Mouse (Mus musculus): ENCODE measurements around the gene Itgb2. TPM values are rescaled to one million over a fixed set of nuclear protein-coding genes. Genes with fewer than 3 reads are reported as not detected.

Gene Itgb2
- polyA plus RNA-seq, 1 experiment: 13.6 TPM

DNA sequence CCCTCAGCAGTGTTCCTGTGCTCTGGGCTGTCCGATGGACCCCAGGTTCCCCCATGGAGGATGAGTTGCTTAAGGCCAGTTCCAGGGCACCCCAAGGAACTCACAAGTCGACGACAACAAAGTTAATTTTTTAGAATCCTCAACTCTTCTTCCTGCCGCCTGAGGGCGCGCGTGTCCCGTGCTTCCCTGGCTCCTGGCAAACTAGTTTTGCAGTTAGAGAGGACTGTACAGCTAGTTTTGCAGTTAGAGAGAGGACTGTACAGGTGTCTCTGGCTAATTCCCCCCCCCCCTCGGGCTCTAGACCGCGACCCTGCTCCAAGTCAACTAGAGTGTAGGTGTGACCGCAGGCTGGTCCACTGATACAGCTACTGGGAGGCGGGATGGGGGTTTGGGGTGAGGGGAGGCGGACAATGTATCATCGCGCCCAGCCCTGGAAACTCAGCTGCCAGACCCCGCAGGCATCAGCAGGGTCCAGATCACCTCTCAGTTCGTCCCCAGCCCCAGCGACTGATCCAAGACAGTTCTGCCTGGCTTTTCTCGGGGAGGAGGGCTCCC is 12.9 kb upstream of the Itgb2 start:
- H3K36me3 ChIP-seq (ENCODE audit: control insufficient read depth, insufficient read depth, low read length): no peaks in the 10 kb centered on the region
- 19% methylated on average over 20 of the region's 20 CpGs for WGBS
- peak; percentile 75 for DNase-seq
- peak; percentile 93 for TF ChIP-seq CTCF (conservative IDR thresholded peaks at IDR 0.05; ENCODE audit: insufficient read depth, insufficient read length, low read depth, low read length)
- no peak for TF ChIP-seq POLR2A (IDR thresholded peaks at IDR 0.05; ENCODE audit: low read depth, low read length)
- H3K4me3 ChIP-seq (ENCODE audit: insufficient read depth, low read depth, low read length): no peak overlapping the region
- H3K27me3 ChIP-seq (replicated peaks; ENCODE audit: control insufficient read depth, insufficient read depth, low read length): no peaks in the 10 kb centered on the region
- peaks cover 20% of the 10 kb centered on the region for H3K4me1 ChIP-seq (ENCODE audit: control insufficient read depth, insufficient read depth, low read length)
- H3K27ac ChIP-seq (ENCODE audit: insufficient read depth, low read depth, low read length): peak overlapping the region; percentile 42; the same call in 1 of the 2 replicates

DNA sequence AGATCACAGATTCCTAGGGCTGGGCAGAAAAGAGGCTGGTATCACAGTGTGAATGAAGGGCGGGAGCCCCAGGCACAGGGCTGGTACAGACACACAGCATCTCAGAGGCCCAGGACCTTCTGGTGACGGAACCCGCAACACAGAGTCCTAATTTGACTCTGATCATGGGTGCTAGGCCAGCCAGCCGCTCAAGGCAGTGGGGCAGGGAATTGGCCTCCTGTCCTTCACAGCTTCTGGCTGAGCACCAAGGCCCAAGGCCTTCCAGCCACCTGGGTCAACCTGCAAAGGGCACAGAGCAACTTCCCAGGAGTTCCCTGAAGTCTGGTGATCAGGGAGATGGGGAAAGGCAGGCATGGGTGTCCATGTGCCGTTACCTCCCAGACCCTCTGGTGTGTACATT is 12.3 kb upstream of the Itgb2 start:
- Histone ChIP-seq H3K36me3 (ENCODE audit: control insufficient read depth, insufficient read depth, low read length) (no peaks in the 10 kb centered on the region), H3K27me3 (replicated peaks; ENCODE audit: control insufficient read depth, insufficient read depth, low read length) (no peaks in the 10 kb centered on the region), H3K4me3 (ENCODE audit: insufficient read depth, low read depth, low read length) (no peak overlapping the region), H3K4me1 (ENCODE audit: control insufficient read depth, insufficient read depth, low read length) (peaks cover 20% of the 10 kb centered on the region), H3K27ac (ENCODE audit: insufficient read depth, low read depth, low read length) (peak overlapping the region; percentile 42; the same call in 1 of the 2 replicates)
- TF ChIP-seq CTCF (conservative IDR thresholded peaks at IDR 0.05; ENCODE audit: insufficient read depth, insufficient read length, low read depth, low read length): no peak
- no peak for TF ChIP-seq POLR2A (IDR thresholded peaks at IDR 0.05; ENCODE audit: low read depth, low read length)
- 65% methylated on average over 5 of the region's 5 CpGs for WGBS
- peak; percentile 92 for DNase-seq

DNA sequence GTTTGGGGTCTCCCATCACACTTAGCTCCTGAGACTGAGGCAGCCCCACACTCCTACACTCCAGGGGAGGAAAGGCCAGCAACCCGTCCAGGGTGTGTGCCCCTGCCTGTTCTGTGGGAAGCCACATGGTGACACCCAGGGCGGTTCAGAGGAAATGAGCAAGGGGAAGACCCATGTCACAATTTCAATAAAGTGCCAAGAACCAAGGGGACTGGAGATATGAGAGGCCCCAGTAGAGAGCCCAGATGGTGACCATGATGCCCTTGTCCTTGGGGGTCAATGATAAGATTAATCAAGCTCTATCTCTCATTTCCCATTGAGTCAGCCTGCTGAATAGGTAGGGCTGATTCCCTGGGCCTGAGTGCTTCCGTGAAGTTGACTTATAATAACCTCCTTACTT is 10.9 kb upstream of the Itgb2 start:
- TF ChIP-seq POLR2A (IDR thresholded peaks at IDR 0.05; ENCODE audit: low read depth, low read length) (no peak), CTCF (conservative IDR thresholded peaks at IDR 0.05; ENCODE audit: insufficient read depth, insufficient read length, low read depth, low read length) (no peak)
- H3K4me3 ChIP-seq (ENCODE audit: insufficient read depth, low read depth, low read length): no peak overlapping the region
- 66% methylated on average over 3 of the region's 3 CpGs for WGBS
- H3K4me1 ChIP-seq (ENCODE audit: control insufficient read depth, insufficient read depth, low read length): peaks cover 20% of the 10 kb centered on the region
- no peak overlapping the region for H3K27ac ChIP-seq (ENCODE audit: insufficient read depth, low read depth, low read length)
- peak; percentile 54 for DNase-seq
- no peaks in the 10 kb centered on the region for H3K36me3 ChIP-seq (ENCODE audit: control insufficient read depth, insufficient read depth, low read length)
- no peaks in the 10 kb centered on the region for H3K27me3 ChIP-seq (replicated peaks; ENCODE audit: control insufficient read depth, insufficient read depth, low read length)

DNA sequence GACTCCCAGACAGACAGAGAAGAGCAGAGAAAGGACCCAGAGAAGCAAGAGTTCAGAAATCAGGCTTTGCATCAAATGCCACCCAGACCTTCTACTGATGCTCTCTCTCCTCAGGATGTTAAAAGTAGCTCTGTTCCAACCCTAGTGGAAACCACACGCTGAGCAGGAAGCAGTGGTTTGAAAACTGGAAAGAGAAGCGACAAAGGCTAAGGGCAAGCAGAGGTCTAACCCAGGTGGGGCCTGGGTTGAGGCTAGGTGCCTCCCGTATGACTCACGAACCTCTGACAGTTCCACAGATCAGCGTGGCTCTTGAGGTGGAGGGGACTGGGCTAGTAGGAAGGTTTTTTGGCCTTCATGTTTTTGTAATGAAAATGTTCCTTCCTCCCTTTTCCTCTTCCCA is 9.6 kb upstream of the Itgb2 start:
- H3K36me3 ChIP-seq (ENCODE audit: control insufficient read depth, insufficient read depth, low read length): no peaks in the 10 kb centered on the region
- H3K4me1 ChIP-seq (ENCODE audit: control insufficient read depth, insufficient read depth, low read length): peaks cover 12% of the 10 kb centered on the region
- no peak overlapping the region for H3K4me3 ChIP-seq (ENCODE audit: insufficient read depth, low read depth, low read length)
- no peak for TF ChIP-seq CTCF (conservative IDR thresholded peaks at IDR 0.05; ENCODE audit: insufficient read depth, insufficient read length, low read depth, low read length)
- TF ChIP-seq POLR2A (IDR thresholded peaks at IDR 0.05; ENCODE audit: low read depth, low read length): no peak
- no peak overlapping the region for H3K27ac ChIP-seq (ENCODE audit: insufficient read depth, low read depth, low read length)
- WGBS: 81% methylated on average over 5 of the region's 5 CpGs
- DNase-seq: no peak
- H3K27me3 ChIP-seq (replicated peaks; ENCODE audit: control insufficient read depth, insufficient read depth, low read length): no peaks in the 10 kb centered on the region

DNA sequence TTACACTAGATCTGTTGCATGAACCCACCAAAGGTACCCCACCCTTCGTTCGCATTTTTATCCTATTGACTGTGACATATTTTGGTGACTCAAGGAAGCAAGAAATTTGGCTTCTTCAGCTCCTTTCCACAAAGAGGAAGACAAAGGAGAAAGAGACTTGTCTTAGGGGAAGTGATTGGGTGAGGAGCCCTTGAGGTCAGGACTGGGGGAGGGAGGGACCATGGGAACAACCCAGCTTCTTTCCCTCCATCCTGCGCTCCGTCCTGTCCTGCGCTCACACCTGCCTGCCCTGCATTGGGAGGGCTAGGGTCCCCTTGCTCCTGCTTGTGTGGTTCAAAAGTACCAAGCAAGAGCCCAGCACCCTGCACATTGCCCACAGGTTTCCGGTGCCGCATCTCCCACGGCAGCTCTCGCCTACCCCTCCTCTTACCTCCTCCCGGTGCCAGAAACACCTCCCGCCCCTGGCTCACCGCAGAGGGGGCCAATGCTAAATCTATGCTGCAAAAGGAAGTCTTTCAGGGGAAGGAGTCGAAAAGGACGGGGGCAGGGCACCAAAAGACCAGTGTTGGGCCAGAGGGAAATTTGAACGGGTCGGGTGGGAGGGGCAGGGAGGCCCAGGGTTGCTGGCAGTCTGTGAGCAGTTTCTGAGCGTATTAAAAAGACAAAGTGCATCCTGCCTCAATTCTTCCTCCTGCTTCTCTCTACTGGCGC is 7.9 kb upstream of the Itgb2 start:
- H3K27me3 ChIP-seq (replicated peaks; ENCODE audit: control insufficient read depth, insufficient read depth, low read length): no peaks in the 10 kb centered on the region
- H3K4me1 ChIP-seq (ENCODE audit: control insufficient read depth, insufficient read depth, low read length): 0 out of 2 replicates have a peak, but pooled peaks cover 5% of the 10 kb centered on the region
- 22% methylated on average over 18 of the region's 18 CpGs for WGBS
- no peak for DNase-seq
- H3K27ac ChIP-seq (ENCODE audit: insufficient read depth, low read depth, low read length): no peak overlapping the region
- no peak overlapping the region; the same call in 1 of the 2 replicates for H3K4me3 ChIP-seq (ENCODE audit: insufficient read depth, low read depth, low read length)
- no peak for TF ChIP-seq POLR2A (IDR thresholded peaks at IDR 0.05; ENCODE audit: low read depth, low read length)
- no peaks in the 10 kb centered on the region for H3K36me3 ChIP-seq (ENCODE audit: control insufficient read depth, insufficient read depth, low read length)

DNA sequence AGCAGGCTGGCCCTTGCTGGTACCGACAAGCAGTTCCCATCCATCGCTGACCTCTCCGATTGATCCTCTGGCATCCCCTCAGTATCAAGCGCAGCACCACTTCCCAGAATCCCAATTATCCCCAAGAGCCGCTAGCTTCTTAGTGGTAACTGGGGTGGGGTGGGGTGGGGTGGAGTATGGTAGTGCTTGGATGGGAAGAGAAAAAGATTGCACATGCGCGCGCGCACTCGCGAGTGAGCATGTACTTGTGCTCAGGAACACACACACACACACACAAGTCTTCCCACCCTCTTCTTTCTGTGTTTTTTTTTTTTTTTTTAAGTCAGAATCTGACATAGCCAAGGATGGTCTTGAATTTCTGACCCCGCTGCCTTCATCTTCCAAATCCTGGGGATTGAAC is 7.3 kb upstream of the Itgb2 start:
- Histone ChIP-seq H3K4me1 (ENCODE audit: control insufficient read depth, insufficient read depth, low read length) (no peaks in the 10 kb centered on the region), H3K36me3 (ENCODE audit: control insufficient read depth, insufficient read depth, low read length) (no peaks in the 10 kb centered on the region), H3K27me3 (replicated peaks; ENCODE audit: control insufficient read depth, insufficient read depth, low read length) (no peaks in the 10 kb centered on the region), H3K27ac (ENCODE audit: insufficient read depth, low read depth, low read length) (no peak overlapping the region), H3K4me3 (ENCODE audit: insufficient read depth, low read depth, low read length) (no peak overlapping the region)
- no peak for DNase-seq
- WGBS: 53% methylated on average over 12 of the region's 12 CpGs
- TF ChIP-seq POLR2A (IDR thresholded peaks at IDR 0.05; ENCODE audit: low read depth, low read length) (no peak), CTCF (conservative IDR thresholded peaks at IDR 0.05; ENCODE audit: insufficient read depth, insufficient read length, low read depth, low read length) (no peak)

DNA sequence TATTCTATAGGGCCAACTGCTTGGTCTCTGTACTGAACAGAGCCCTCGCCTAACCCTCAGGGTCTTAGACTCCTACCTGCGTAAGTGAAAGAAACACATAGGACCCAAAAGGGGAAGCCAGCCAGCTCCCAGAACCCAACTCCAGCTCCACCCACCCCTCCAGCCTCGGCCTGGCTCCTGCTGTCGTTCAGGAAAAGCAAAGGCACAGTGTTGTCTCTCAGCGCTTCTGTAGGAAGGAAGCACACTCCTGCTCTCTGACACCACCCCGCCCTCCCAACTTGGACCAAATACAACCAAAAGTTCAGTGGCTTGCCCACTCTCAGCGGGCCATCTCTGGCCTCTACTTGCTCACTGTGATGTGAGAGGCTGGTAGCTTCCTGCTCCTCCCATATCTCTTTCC is 6.7 kb upstream of the Itgb2 start:
- peak; percentile 75 for DNase-seq
- Histone ChIP-seq H3K36me3 (ENCODE audit: control insufficient read depth, insufficient read depth, low read length) (no peaks in the 10 kb centered on the region), H3K27ac (ENCODE audit: insufficient read depth, low read depth, low read length) (0 out of 2 replicates have a peak overlapping the region, but pooled peaks have one; percentile 1), H3K4me3 (ENCODE audit: insufficient read depth, low read depth, low read length) (no peak overlapping the region), H3K27me3 (replicated peaks; ENCODE audit: control insufficient read depth, insufficient read depth, low read length) (no peaks in the 10 kb centered on the region), H3K4me1 (ENCODE audit: control insufficient read depth, insufficient read depth, low read length) (no peaks in the 10 kb centered on the region)
- TF ChIP-seq POLR2A (IDR thresholded peaks at IDR 0.05; ENCODE audit: low read depth, low read length): no peak
- no peak for TF ChIP-seq CTCF (conservative IDR thresholded peaks at IDR 0.05; ENCODE audit: insufficient read depth, insufficient read length, low read depth, low read length)
- 67% methylated on average over 7 of the region's 7 CpGs for WGBS
